Mouse (Mus musculus) ZHBTc4 (cell line): Measurements from ENCODE around the gene Kcnj2.

Source experiments
- DNase-seq: peaks from one replicate; pipeline ENCODE4 v3.0.0-alpha.2; 2011; ENCODE audit warnings: low read depth, low spot score

Kcnj2 gene

DNA sequence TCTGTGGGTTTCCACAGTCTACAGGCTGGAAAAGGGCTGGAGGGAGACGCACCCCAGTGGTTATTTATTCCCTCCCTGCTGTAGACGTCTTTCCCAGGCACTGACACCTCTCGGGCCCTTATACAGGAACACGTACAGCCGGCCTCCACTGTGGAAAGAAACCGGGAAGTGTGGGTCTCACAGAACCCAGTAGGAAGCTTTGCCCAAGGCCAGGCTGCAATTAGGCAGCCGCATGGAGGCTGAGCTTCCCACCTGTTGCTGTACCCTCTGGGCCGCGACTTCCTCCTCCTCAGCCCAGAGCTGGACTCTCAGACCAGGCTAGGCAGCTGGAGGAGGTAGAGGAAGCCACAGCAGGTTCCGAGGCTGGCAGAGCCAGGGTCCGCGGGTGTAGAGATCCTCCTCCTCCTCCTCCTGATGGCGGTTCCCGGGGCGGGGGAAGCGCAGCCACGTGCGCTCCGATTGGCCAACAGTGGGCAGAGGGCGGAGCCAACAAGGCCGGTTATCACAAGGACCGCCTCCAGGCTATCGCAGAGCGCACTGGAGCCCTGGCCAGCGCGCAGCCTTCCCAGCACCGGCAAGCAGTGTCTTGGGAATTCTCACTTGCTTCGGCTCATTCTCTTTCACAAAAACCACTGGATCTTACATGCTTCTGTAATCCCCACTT is at the start of gene Kcnj2:
Gene Kcnj2, plus strand, starts transcription at position 530 of the 664 bp plus-strand sequence.
- peak; percentile 96 for DNase-seq

DNA sequence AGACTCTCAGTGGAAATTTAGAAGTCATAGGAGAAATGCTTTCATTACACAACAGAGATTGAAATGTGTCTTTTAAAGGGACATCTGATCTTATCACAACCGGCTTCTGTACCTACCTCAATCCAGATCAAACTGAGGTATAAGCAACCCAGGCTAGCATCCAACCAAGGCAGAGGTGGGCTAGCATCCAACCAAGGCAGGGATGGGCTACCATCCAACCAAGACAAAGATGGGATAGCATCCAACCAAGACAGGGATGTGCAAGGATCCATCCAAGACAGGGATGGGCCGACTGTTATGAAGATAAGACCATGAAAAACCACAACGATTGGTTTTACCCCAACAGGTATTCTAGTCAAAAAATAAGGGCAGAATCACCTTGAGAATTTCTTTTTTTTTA is 49.8 kb upstream of the Kcnj2 start:
- DNase-seq, result no peak

DNA sequence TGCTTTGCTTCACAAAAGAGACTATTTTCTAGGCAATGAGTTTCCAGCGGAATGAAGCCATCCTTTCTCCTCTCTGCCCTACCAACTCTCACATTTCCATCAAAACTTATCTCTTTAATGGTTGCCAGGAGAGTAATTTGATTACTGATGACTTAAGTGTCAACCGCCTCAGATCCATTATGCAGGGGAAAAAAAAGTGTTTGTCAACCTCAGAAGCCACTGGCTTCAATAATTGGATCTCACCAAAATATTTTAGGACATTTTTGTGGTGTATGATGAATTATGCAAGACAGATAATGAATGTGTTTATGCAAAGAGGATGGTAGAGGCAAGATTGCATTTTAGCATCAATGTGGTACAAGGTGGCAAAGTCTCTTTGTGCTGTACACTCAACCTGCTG is 45.8 kb upstream of the Kcnj2 start:
- DNase-seq, result no peak

DNA sequence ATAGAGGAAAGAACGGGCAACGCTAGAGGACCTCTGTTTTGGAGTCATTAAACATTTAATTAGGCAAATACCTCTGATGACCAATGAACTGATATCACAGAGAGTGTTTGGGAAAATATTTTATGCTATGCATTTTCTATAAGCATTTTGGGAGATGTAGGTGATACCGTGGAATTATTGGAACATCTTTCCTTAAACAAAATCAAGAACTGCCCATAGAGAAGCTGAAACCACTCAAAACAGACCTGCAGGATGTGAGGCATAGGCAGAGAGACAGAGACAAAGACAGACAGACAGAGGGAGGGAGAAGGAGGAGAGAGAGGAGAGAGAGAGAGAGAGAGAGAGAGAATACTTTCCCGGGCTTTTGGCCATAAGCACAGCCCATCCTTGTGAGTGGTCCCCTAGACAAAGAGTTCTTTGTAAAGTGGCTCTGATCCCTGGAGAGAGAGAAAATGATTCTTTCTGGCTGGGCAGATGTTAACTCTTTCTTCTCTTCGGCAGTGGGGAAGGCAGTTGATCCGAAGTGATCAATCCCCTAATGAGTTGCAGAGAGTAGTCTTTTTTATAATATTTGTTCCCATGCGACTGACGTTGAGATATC is 43.2 kb upstream of the Kcnj2 start:
- no peak for DNase-seq

DNA sequence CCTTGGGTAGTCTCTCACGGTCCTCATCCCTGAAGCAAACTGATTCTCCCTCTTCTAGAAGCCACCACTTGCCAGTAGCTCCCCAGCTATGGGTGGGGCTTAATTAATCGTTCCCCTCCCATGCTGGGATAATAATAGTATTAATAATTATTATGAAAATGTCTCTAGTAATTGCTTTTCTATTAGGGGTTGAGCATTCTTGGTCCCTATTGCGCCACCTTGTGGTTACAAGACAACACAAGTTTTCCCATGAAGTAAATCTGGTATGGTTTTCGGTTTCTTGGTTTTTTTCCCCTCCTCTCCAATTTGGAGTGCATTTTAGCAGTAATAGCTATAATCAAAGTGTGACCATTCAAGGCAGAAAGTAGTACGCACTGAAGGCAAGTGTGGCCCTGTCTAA is 23.8 kb upstream of the Kcnj2 start:
- peak; percentile 40 for DNase-seq

DNA sequence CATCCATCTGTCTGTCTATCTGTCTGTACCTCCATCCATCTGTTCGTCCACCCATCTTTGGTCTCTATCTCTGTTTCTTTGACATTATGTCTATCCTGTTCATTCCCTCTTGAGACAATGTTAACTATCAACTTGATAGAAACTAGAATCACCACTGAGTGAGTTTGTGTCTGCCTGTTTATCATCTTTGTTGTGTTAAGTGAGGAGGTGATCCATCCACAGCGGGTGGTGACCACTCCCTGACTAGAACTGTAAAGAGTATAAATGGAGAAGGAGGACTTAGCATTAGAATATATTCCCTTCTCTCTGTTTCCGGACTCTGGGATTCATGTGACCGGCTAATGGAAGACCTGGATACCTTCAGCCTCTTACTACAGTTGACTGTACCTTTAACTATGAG is 22.7 kb upstream of the Kcnj2 start:
- DNase-seq, result peak; percentile 95

DNA sequence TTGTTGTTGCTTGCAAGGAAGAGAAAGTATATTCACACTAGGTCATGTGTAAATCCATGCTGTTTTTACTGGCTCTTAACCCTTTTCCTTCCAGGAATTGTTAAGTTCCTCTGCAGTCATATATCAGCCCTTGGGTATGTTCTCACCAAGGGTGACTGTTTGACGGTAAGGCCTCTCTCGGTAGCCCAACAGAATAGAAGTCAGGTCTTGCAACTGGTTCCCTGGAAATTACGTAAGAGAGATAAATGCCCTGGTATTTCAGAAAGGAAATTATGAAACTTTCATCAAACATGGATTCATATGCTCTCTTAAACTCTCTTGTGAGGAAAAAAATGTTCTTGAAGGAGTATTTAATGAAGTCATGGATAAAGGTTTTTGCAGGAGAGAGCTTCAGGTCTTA is 11.7 kb upstream of the Kcnj2 start:
- DNase-seq, result no peak

DNA sequence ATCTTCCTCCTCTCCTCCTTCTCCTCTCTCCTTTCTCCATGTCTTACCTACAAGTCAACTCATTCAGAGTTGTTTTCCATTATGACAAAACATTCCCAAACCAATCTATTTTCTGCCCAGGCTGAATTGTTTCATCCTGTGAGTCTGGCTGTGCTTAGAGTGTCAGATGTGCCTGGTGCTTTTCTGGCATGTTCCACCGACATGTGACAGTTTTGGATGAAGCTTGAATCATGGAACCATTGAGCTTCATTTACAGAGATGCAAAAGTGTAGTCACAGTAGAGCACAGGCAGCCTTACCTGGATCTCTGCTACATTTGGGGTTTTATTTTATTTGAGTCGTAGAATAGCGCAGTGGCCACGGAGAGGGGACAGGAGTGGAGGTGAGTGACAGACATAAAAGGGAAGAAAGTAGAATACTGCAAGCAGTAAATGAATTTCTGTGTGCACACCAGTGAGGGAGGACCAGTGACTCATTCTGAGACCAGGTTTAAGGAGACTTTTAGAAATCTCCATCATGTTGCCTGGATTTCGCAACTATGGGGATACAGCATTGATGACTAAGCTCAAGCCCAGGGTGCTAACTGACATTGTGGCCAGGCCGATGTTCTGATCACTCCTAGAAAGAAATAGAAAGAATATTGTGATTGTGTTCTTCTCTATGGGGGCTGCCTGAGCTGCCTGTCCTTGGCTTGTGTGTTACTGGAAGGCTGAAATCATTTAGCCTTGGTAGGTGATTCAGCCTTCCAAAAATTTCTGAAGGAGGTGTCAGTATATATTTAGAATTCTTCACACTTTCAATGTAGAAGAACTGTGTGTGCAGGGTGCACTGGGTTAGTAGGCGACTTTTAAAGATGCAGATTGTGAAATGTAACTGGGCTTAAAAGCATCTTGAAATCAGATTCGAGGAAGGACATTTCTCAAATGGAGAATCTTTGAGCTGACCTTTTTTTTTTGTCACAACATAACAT is 10.8 kb upstream of the Kcnj2 start:
- DNase-seq, result no peak

DNA sequence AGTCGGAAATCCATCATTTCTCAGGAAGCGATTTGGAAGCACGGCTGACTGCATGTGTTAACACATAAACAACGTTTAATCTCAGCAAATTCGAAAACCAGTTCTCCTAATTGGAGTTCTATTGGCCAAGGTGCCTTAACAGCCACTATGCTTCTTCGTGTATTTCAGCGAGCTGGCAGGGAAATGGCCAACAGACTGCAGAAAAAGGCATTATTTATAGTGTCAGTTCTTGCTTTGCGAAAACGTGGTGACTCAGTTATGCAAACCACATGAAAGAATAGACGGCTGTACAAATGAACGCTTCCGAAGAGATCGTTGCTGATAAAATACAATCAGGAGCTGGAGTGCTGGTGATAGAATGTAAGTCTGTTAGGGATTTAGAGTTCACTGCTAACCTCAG is 9.9 kb upstream of the Kcnj2 start:
- DNase-seq, result no peak

DNA sequence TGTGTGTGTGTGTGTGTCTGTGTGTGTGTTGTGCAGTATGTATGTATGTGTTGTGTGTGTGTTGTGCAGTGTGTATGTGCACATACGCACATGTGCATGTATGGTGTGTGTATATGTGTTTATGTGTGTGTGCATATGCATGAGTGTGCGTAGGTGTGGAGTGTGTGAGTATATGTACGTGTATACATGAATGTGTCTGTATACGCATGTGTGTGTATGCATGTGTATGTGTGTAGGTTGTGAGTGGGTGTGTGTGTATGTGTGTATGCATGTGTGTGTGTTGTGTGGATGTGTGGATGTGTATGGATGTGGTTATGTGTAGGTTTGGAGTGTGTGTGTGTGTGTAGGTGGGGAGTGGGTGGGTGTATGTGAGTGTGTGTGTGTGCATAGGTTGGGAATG is 8.5 kb upstream of the Kcnj2 start:
- no peak for DNase-seq

DNA sequence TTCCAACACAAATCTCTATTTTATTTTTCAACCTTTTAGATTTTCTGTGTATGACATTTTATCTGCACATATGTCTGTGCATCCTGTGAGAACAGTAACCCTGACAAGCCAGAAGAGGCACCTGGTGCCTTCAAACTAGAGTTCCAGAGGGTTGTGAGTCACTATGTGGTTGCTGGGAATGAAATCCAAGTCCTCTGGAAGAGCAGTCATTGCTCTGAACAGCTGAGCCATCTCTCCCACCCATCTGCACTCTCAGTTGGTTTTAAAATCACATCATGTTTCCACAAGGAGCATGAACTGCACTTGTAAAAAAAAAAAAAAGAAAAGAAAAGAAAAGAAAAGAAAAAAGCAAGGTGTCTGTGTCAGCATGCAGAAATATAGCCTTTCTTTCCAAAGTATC is 6.5 kb upstream of the Kcnj2 start:
- DNase-seq, result no peak

DNA sequence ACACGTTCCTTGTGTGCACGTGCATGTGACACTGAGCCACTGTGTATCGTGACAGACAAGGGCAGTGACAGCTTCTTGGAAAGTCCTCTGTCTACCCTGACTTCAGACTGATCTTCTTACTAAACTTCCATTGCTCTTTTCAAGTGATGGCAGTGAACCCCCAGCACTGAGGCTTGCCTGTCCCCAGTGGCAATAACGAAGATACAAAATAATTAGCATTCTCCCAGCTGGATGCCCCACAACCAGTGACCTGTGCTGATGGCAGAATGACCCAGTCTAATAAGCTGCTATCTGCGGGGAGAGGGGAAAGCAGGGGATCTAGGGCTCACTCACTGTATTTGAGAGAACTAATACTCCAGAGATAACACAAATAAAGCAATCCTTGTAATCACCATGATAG is 5.7 kb upstream of the Kcnj2 start:
- no peak for DNase-seq

DNA sequence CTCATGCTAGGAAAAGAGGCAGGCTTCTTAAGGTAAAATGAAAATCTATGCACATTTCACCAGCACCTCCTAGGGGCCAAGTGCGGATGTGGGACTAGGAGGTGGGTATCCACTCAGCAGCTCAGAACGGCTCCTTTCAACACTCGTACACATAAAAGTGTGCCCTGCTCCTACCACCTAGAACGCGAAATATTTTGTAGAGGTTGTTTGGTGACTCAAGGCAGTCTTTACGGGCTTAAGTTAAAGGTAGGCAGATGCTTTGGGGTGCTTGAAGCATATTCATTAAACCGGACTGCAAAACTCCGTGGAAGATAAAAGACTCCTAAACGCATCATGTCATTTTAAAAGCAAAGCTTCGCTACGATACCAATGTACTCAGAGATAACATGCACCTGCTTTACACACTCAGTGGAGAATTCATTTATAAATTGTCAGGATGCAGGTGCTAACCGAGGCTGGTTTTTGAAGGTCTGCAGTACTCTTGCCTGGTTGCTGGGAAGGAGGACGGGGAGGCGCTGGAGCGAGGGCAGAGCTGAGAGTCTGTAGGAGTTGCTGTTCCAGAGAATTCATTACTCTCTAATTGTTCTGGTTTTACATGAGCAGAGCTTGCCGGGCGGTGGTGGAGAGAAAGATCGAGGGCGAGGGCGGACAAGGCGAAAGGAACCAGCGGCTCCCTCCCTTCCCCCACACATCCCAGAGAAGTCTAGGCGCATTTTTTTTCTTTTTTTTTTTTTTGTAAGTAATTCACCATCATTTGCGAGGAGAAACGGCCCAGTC is 1.0 kb upstream of the Kcnj2 start:
- peak; percentile 70 for DNase-seq

DNA sequence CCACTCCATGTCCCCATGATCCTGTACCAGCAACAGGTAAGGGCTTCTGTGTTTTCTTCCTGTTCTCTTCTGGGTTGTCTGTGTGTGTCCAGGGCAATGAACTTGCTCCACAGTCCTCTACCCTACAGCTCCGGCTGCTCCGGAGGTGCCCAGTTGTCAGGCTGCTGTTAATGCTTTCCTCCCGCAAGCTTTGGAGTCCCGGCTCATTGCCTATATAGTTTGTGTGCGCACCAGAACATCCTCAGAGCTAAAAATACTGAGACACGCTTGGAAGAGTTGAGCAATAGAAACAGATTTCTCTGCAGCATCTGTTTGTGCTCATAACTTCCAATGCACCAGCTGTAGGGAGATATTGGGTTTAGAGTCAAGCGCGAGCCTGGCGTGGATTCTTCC is 331 bp downstream of the Kcnj2 start:
- DNase-seq, result no peak

DNA sequence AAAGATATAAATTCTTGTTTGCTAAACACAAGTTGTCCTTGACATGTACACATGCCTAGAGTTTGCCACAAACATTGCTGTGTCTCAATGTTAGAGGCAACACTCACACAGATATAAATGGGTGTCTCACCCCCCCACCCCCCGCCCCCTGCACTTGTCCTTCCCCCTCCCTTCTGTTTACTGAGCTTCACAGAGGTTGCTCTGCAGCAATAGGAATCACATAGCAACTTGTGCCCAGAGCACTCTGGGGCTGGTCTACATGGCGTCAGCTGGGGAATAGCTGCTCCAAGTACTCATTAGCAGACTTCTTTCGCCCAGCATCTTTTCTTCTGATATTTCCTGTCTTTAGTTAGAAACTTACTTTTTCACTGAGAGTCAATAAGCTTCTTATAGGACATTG is 1.8 kb downstream of the Kcnj2 start:
- no peak for DNase-seq

DNA sequence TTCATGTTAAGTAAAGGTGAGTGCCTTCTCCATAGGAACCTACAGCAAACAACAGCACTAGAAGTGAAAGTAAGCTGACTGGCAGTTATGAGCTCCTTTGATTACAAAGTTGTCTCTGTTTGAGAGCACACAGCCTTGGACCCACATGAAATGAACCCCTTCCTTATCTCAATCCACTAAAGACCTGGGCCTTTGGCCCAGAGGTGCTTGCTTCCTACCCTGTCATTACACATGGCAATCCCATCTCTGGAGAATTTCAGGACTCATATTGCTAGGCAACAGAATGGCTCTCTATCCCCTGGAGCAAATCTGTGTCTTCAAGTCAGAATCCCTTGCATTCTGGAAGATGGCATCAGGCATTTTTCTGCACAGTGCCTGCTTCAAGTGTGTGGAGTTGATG is 4.5 kb downstream of the Kcnj2 start:
- no peak for DNase-seq

DNA sequence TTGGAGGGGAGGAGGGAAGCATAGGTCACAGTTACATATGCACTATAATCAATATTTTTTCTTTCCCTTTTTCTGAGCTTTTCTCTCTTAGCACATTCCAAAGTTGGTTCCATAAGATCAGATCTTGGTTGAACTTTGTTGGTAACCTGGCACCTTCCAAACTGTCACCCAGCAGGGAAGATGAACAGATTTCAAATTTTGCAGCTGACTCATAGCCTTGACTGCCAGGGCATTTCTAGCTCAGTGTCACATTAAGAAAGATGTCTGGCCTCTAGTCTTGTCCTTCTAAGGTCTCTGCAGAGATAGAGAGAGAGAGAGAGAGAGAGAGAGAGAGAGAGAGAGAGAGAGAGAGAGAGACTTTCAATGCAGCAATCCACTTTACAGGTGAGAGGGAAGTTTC is 8.2 kb downstream of the Kcnj2 start:
- DNase-seq, result no peak

DNA sequence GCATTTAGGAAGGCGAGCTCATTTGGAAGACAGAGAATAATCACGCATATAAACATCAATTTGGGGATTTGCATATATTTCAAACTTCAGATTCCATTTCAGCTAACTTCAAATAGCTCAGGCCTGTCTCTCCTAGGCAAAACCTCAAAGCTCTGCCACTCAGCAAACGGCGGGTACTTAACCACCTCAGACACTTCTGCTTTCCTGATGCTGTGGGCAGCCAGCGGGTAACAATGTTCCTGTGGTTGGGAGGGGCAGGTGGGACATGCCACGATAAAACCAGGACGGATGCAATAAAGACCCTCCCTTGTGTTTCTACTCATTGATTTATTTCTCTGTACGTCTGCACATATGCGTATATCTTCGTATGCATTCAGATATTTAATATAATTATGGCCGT is 12.1 kb downstream of the Kcnj2 start:
- no peak for DNase-seq

DNA sequence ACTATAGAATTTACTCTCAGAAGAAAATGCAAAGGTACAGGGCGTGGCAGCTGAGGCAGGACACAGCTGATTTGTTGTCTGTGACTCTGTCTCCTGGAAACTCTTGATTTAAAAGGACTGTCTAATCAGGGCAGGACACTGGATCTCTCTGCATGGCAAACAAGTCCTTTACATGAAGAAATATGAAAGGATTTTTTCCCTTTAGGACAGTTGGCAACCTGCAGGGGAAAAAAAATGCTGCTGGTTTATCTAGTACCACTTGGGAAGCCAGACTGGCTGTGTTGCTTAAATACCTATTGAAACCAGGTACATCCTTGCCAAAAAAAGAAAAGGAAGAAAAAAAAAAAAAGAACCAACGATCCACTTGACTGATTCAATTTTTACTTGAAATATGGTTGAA is 17.0 kb downstream of the Kcnj2 start:
- DNase-seq, result peak; percentile 29

DNA sequence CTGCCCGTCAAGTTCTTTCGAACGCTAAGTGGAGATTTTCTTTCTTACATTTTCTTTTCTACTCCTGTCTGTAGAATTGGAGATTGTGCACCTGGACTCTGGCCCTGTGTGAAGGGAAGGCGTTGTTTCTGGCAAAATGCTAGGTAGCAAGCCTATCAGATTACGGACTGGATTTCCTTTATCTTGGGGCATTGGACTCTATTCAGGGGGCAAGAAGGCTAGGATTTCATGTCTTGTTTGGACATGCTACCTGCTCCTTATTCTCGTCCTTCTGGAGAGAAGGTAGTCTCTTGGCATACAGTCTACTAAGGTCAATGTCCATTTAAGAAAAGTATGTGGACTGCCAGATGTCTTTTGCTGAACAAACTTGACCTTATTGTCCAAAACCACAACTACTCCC is 21.0 kb downstream of the Kcnj2 start:
- DNase-seq, result no peak

DNA sequence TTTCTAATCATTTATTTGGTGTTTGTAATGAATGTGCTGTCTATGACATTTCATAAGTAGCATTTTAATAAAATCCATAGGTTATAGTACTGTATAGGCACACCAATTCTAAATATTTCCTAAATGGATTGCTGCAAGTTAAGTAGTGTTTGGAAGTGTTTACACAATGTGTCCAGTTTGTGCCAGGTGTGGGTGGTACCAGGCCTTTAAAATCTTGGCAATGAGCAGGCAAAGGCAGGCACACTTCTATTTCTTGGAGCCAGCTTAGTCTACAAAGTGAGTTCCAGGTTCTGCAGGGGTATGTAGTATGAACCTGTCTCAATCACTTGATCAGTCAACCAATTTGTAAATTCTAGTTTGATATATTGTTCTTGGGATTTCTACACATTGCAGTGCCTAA is 22.3 kb downstream of the Kcnj2 start:
- DNase-seq, result no peak

DNA sequence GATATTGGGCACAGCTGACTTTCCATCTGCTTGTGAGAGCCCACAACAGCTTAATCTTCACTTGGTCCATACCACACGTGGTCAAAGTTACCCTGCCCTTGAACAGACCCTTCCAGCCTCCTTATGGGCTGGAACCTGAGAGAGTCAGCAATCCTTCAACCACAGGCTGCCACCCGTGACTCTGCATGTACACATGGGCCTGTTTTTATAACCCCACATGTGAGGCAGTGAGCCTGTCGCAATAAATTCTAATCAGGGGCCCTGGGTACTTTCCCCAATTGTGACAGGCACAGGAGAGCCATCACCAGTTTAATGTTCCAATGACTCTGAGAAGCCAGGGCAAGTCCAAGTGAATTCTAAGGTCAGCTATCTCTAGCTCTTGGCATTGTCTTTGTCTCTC is 22.8 kb downstream of the Kcnj2 start:
- no peak for DNase-seq
